Mouse (Mus musculus) cerebellum, adult 9-10 months (tissue): ENCODE data around the gene Kcmf1.
A peak's percentile ranks its signal among the peaks of the same experiment; 100 is the strongest.
"Not testable (repeated sequence)": the region's sequence is repeated elsewhere in the genome, so short reads cannot be mapped to it uniquely, and the experiment has no call there.

ENCODE experiments used
- DNase-seq: peaks from one replicate; pipeline ENCODE4 v3.0.0; 2022

The Kcmf1 gene

GRCm38 (mm10) chr6:72898244-72899200, 1.3 kb downstream of the Kcmf1 start:
- peak; percentile 49 for DNase-seq

DNA sequence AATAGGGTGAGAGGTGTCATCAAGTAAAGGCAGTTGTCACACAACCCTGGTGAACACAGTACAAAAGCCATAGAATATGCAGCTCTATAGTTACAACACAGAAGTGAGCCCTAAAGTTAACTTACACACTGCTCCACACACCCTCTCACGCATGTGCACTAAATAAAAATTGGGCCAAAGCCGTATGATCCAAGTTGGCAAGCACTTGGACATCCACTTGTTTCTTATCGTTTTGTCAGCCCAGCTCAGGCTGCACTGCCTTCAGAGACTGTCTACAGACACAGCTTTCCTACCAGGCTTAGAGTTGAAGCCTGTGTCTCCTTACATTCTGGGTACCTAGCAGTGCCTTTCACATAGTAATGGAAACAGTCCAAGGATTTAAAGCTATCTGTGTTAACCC, 4.8 kb downstream of the Kcmf1 start:
- DNase-seq, result no peak

- DNase-seq, result no peak
Observed at GRCm38 (mm10) chr6:72891238-72891637, 8.5 kb downstream of the Kcmf1 start.

- no peak for DNase-seq
Observed at GRCm38 (mm10) chr6:72888655-72889054, 11.1 kb downstream of the Kcmf1 start.

- DNase-seq, result no peak
Observed at GRCm38 (mm10) chr6:72885268-72885667, 14.5 kb downstream of the Kcmf1 start.

- no peak for DNase-seq
Observed at GRCm38 (mm10) chr6:72884767-72885166, 15.0 kb downstream of the Kcmf1 start.

- DNase-seq, result no peak
Observed at GRCm38 (mm10) chr6:72882661-72883458, 16.9 kb downstream of the Kcmf1 start.

- no peak for DNase-seq
Observed at GRCm38 (mm10) chr6:72882222-72882621, 17.6 kb downstream of the Kcmf1 start.

- DNase-seq, result no peak
Observed at GRCm38 (mm10) chr6:72881619-72881979, 18.2 kb downstream of the Kcmf1 start.

- no peak for DNase-seq
Observed at GRCm38 (mm10) chr6:72880913-72881618, 18.7 kb downstream of the Kcmf1 start.

DNA sequence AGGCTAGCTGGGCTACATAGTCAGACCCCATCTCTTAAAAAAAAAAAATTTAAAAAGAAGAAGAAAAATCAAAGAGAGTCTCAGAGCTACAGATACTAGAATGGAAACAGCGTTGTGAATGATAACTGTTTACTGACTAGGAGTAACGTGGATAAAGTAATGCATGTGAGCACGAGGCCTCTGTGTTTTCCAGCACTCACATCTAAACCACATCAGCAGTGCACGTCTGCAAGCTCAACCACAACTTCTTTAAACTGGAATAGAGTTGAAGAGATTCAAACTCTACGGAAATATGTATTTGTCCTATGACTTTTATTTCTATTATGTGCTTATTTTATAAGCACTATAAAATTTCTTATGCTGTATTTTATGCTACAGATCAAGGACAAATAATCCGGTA, 23.1 kb downstream of the Kcmf1 start:
- no peak for DNase-seq

- peak; percentile 38 for DNase-seq
Observed at GRCm38 (mm10) chr6:72873338-72873737, 26.4 kb downstream of the Kcmf1 start.

DNA sequence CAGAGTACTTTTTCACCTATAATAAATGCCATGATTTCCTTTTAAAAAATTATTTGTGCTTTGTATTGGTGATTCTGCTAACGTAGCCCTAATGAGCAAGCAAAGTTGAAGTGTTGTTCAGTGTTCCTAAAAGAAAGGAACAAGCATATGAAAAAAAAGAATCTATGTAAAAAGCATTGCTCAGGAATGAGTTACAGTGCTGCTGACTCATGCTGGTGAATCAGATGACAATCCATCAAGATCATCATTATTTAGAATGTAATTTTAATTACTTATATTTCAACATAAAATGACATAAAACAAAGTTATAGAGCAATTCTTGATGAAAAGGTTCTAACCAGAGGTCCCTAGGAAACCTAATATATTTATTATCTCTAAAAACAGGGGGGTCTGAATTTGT, 27.5 kb downstream of the Kcmf1 start:
- no peak for DNase-seq

DNA sequence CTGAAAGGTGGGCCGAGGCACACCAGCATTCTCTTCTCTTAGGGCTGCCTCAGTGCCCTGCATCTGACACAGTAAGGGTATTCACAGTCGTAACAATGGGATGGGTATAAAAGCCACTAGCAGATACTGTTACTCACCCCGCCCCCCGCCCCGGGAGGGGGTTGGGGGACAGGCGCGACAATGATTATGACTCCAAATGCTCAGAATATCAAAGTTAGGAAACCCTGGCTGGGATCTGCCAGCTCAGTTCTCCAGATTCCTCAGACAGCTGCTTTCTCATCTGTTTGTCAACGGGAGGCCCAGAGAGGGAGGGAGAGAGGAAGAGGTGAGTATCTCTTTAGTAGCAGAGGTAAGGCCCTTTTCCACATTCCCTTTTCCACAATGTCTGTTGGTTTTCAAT, 30.2 kb downstream of the Kcmf1 start:
- DNase-seq, result no peak

DNA sequence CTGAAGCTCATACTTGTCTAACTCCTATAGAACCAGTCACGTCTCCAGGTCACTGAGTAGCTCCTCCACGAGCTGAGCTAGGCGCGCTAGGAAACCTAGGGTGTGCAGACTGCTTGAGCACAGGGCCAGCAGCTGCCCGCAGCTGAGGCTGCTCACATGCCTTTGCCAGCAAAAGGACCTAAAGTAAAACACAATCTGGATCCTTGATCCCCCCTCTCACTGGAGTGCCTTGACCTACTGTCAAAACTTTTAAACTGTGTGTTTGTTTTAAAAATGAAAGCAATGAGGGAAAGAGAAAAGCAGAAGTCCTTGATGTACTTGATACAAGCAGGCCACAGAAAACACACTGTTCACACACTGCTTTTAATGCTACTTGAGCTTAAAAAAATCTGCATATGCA, 31.1 kb downstream of the Kcmf1 start:
- DNase-seq, result no peak

DNA sequence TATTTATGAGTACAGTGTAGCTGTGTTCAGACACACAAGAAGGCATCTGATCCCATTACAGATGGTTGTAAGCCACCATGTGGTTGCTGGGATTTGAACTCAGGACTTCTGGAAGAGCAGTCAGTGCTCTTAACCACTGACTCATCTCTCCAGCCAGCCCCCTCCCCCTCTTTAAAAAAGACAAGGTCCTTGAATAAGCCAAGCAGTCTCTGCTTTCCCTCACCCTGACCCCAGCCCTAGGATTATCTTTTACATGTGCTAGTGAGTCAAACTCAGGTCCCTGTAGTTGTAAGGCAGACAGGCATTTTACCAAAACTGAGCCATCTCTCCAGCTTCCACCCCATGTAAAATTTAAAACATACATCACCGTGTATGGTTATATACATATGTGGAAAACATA, 32.0 kb downstream of the Kcmf1 start:
- DNase-seq, result no peak

DNA sequence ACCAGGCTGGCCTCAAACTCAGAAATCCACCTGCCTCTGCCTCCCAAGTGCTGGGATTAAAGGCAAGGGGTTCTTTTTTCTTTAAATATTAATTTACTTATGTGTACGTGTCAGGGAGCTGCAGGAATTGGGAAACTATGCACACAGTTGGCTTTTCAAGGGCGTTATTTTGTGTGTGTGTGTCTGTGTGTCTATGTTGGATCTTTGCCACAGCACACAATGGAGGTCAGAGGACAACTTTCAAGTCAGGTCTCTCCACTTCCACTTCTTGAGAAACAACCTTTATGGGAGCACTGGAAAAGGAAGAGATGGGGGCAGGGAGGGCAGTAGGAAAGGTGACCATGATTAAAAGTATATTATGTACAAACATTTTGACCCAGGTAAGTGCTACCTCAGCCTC, 33.5 kb downstream of the Kcmf1 start:
- no peak for DNase-seq

DNA sequence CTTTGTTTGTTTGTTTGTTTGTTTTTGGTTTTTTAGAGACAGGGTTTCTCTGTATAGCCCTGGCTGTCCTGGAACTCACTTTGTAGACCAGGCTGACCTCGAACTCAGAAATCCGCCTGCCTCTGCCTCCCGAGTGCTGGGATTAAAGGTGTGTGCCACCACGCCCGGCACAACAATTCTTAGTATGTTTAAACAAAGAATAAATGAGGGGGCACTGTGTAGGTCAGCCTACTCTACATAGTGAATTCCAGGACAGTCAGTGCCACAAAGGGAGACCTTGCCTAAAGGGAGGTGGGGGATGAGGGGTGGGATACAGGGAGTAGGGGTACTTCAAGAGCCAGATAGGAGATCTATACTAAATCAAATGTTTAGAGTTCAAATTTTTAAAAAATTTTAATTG, 37.1 kb downstream of the Kcmf1 start:
- DNase-seq, result not testable (repeated sequence)

DNA sequence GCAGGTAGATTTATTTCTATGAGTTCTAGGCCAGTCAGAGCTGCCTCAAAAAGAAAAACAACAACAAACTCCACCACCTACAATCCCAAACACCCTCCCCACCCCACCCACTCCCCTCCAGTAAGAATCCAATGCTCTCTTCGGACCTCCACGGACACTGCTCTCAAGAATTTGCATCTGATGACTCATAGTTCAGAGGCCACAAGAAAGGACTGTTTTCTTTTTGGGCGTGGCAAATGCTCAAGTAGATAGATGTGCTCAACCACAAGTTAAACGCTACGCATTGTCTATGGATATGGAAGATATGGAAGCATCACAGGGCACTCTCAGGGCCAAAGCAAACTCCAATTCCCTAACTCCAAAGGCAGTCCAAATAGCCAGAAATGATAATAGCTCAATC, 45.5 kb downstream of the Kcmf1 start:
- DNase-seq, result no peak

GRCm38 (mm10) chr6:72852180-72852579, 47.6 kb downstream of the Kcmf1 start:
- DNase-seq, result peak; percentile 36

DNA sequence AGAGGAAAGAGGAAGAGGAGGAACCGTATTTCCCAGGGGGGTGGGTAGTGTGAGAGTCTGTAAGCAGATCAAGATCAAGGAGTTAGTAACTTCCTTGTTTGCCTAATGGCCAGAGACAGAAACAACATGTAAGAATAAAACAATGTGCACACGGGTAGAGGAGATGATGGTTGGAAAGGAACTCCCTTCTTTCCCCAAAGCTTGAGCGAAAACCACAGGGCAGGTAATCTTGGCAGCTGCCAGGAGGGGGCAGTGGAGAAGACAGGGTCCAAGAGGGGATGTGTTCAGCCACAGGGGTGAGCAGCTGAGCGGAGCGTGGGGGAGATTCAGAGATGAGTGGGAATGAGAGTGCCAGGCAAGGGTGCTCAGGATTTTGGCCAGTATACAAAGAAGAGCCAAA, 48.1 kb downstream of the Kcmf1 start:
- DNase-seq, result no peak

- DNase-seq, result no peak
Observed at GRCm38 (mm10) chr6:72841986-72842502, 57.7 kb downstream of the Kcmf1 start.
